Mouse (Mus musculus) heart, embryonic 13.5 days (tissue): ENCODE data around the gene Camkmt. TPM values are rescaled to one million over a fixed set of nuclear protein-coding genes. Genes with fewer than 3 reads are reported as not detected.

Experiments used
- ATAC-seq: fragments of 200-750 bp; cut with Nextera tagmentation; 2 replicates; pipeline ENCODE4 v1.8.0; 2017; ENCODE audit warnings: moderate TSS enrichment; ENCODE audit not compliant: insufficient number of reproducible peaks, low FRiP score, low TSS enrichment; ENCODE audit errors: extremely low read depth
- H3K27ac ChIP-seq: fragments of 300-500 bp; sonication (generic); replicated peaks from 2 replicates; pipeline ENCODE4 v1.5.1; 2015; ENCODE audit warnings: moderate library complexity, mild to moderate bottlenecking, inconsistent platforms
- H3K27me3 ChIP-seq: fragments of 300-500 bp; sonication (generic); replicated peaks from 2 replicates; pipeline ENCODE4 v1.6.1; 2015; ENCODE audit warnings: mild to moderate bottlenecking, inconsistent platforms
- H3K36me3 ChIP-seq: fragments of 300-500 bp; sonication (generic); 2 replicates; pipeline ENCODE4 v1.6.1; 2015; ENCODE audit warnings: mild to moderate bottlenecking, inconsistent platforms
- H3K4me1 ChIP-seq: fragments of 300-500 bp; sonication (generic); 2 replicates; pipeline ENCODE4 v1.6.1; 2015; ENCODE audit warnings: inconsistent platforms
- H3K4me2 ChIP-seq: fragments of 300-500 bp; sonication (generic); 2 replicates; pipeline ENCODE4 v1.6.1; 2015; ENCODE audit warnings: inconsistent platforms, mild to moderate bottlenecking, moderate library complexity
- H3K4me3 ChIP-seq: fragments of 300-500 bp; sonication (generic); 2 replicates; pipeline ENCODE4 v1.5.1; 2015; ENCODE audit warnings: moderate library complexity, mild to moderate bottlenecking, inconsistent platforms
- H3K9ac ChIP-seq: fragments of 300-500 bp; sonication (generic); 2 replicates; pipeline ENCODE4 v1.6.1; 2015; ENCODE audit warnings: inconsistent platforms, mild to moderate bottlenecking, moderate library complexity
- H3K9me3 ChIP-seq: fragments of 300-500 bp; sonication (generic); 2 replicates; pipeline ENCODE4 v1.6.1; 2016; ENCODE audit warnings: inconsistent platforms
- WGBS: fragments of 180-500 bp; shearing (Covaris S2); methylation state at CpG from one replicate; pipeline ENCODE4 v1.1.7; 2015; ENCODE audit warnings: mixed read lengths; 5-methylcytosine and 5-hydroxymethylcytosine counted together
- polyA plus RNA-seq: library from polyadenylated mRNA; unstranded; fragments of >200 nt; fragmentation: Nextera tagmentation; extraction: Ambion mirVana; gene quantifications from 2 replicates; pipeline ENCODE4 v1.2.1, GENCODE M21; 2015

The Camkmt gene
- polyA plus RNA-seq, 1 experiment from 2014 or later: 6.5 TPM

DNA sequence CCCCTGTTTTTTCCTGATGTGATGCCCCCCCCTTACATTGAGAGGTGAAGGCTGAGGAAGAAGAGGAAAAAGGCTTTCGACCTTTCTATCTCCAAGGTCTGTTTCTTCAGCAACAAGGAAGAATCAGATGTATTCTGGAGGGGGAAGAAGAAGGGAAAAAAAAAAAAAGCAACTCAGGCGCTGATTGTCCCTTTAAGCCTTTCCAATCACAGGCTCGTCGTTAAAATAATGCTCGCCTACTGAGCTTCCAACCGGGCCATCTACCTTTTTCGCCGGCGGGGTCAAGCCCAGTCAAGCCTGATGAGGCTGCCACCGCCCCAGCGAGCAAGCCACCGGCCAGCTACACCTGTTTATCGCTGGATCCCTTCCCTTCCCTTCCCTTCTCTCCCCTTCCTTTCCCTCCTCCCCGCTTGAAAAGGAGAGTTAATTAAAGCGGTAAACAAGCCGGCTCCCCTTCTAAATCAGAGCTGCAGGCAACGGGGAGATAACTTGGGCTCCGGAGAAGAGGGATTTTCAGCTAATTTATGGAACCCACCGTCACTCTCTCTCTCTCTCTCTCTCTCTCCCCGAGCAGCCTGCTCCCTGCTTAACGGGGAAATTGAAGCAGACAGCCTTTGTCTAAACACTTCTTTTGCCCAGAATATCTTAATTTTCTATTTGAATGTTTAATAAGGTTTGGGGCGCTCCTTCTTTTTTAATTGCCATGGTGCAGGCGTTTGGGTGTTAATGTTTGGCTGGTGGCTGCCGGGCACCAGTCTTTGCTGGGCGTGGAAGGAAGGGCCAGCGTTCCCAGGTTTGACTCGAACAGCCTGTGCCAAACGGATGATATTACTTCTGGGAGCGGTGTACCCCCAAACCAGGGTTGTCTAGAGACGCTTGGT, 395.0 kb downstream of the Camkmt start:
- no peak overlapping the region for H3K9ac ChIP-seq
- peaks cover 99% of the 10 kb centered on the region for H3K27me3 ChIP-seq
- H3K4me2 ChIP-seq: peak overlapping the region; percentile 61
- H3K4me3 ChIP-seq: peak overlapping the region; percentile 35; the same call in 1 of the 2 replicates
- WGBS: 2% methylated on average over 30 of the region's 30 CpGs
- peaks cover 21% of the 10 kb centered on the region for H3K4me1 ChIP-seq
- H3K36me3 ChIP-seq: no peaks in the 10 kb centered on the region
- no peak overlapping the region for H3K27ac ChIP-seq
- no peaks in the 10 kb centered on the region for H3K9me3 ChIP-seq
- ATAC-seq: no peak

DNA sequence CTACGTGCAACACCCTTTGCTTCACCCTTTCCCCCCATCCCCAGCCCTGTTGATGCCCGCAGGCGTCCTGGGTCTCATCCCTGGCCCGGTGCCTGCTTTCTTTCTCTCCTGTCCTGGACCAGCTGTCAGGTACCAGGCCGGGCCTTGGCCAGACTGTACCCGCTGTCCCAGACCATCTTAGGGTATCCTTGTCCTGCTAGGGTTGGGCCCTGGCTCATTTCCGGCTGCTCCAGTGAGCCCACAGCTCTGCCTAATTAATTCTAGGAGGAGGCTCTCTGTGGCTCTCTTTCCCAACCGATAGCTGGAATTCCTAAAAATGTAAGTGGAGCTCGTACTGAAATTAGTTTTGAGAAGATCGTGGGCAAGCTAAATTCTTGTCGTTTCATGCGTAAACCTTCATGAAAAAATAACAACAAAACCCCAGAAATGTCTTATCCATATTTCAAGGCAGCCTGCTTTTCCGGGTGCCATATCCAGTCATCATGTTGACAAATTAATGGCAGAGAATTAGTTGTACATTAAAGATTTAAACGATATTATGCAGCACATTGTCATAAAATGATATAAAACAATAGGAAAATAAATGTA, 395.7 kb downstream of the Camkmt start:
- Histone ChIP-seq H3K27ac (no peak overlapping the region), H3K9me3 (no peaks in the 10 kb centered on the region), H3K36me3 (no peaks in the 10 kb centered on the region), H3K27me3 (peaks cover 99% of the 10 kb centered on the region), H3K9ac (no peak overlapping the region), H3K4me2 (peak overlapping the region; percentile 61), H3K4me1 (peaks cover 21% of the 10 kb centered on the region), H3K4me3 (peak overlapping the region; percentile 35)
- 1% methylated on average over 14 of the region's 14 CpGs for WGBS
- ATAC-seq: no peak

DNA sequence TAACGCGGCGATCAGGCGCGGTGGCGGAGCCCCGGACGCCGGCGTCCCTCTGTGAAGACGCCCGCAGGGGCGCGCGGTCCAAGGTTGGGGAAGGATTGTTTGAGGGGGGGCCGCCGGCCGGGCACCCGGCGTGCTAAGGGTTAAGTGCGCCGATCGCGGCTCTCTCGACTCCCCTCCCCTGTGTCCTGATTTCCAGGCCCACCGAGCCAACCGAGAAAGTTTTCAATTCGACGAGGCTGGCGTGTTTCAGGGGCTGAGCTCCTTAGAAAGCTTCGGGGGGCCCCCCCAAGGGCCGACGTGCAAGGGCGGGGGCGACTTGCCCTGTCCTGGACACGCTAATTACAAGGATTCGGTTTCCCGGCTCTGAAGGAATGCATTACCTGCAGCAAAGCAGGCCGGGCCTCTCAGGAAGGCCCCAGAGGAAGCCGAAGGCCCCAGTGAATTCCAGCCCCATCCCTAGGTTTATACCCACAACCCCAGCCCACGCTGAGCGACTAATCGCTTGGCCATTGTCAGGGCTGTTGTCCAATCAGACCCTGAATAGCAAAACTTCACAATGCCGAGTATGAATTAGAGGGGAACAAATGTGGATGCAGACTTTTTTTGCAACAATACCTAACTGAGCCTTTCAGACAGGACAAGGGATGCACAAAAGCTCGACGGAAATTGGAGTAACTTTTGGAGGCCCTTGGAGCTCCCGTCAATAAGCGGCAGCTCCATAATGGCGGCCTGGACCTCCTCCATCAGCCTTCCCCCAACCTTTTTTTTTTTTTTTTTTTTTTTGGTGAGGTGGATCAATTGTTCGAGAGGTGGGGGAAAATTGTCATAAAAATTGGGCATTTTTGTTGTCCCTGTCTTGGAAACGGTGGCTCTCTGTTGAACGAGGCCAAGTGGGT, 396.5 kb downstream of the Camkmt start:
- no peaks in the 10 kb centered on the region for H3K36me3 ChIP-seq
- no peaks in the 10 kb centered on the region for H3K9me3 ChIP-seq
- 3% methylated on average over 52 of the region's 52 CpGs for WGBS
- no peak for ATAC-seq
- H3K27ac ChIP-seq: no peak overlapping the region
- peaks cover 21% of the 10 kb centered on the region for H3K4me1 ChIP-seq
- 0 out of 2 replicates have a peak overlapping the region, but pooled peaks have one; percentile 45 for H3K9ac ChIP-seq
- H3K4me2 ChIP-seq: peak overlapping the region; percentile 61
- H3K4me3 ChIP-seq: peak overlapping the region; percentile 35
- H3K27me3 ChIP-seq: peaks cover 99% of the 10 kb centered on the region

DNA sequence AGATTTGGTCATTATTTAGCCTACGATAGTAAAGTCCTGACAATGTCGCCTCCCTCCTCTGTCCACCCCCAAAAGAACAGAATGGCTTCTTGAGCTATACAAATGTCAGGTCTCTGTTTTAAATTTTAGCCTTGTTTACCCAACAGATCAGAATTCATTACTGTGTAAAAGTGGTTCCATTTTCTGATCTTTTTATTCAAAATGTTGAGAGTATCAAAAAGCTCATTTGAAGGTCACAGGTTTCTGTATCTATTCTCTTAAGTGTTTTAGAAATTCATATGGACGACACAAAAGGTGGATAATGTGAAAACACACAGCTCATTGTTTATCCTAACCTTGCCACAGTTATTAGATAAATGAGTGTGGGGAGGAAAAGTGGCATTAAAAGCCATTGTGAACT, 397.2 kb downstream of the Camkmt start:
- no peak for ATAC-seq
- 60% methylated on average over 3 of the region's 3 CpGs for WGBS
- H3K27me3 ChIP-seq: peaks cover 97% of the 10 kb centered on the region
- no peak overlapping the region for H3K27ac ChIP-seq
- peaks cover 21% of the 10 kb centered on the region for H3K4me1 ChIP-seq
- no peaks in the 10 kb centered on the region for H3K36me3 ChIP-seq
- H3K9me3 ChIP-seq: no peaks in the 10 kb centered on the region
- no peak overlapping the region for H3K4me3 ChIP-seq
- no peak overlapping the region for H3K4me2 ChIP-seq
- H3K9ac ChIP-seq: no peak overlapping the region

DNA sequence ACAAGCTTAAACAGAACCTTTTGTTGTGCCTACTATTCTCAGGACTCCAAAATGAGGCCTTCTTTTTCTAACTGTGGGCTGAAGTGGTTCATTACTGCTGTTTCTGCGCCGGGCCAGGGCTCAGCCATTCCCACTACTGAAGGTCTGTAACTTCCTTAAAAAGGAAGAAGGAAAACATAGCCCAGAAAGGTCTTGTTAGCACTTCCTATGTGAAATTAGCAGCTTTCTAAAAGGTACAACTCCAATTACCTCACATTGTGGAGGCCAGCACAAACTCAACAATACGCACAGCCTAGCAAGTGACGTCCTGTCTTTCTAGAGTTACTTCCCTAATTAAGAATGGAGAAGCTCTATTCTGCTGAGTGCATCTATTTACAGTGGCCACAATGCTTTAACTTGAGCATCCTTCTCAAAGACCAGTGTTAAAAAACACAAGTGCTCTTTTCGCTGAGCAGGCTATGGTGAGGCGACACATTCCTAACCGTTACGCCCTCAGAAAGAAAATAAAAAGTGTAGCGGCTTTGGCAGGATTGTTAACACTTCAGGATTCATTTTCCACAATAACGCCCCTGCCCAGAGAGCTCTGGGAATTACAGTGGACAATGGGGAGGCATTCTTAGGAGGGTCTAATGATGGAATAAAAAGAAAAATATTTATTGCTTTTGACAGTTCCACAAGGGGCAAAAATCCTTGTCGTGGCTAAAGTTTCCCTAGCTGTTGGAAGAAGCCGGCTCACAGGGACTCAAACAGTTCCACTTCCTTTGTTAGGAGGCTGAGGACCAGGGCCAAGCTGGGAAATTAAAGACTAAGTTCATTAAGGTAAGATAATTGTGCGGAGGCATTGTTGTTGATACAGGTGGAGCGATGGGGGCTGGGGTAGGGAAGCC, 398.5 kb downstream of the Camkmt start:
- peaks cover 97% of the 10 kb centered on the region for H3K27me3 ChIP-seq
- H3K4me3 ChIP-seq: no peak overlapping the region
- 8% methylated on average over 14 of the region's 14 CpGs for WGBS
- H3K36me3 ChIP-seq: no peaks in the 10 kb centered on the region
- no peak overlapping the region for H3K9ac ChIP-seq
- H3K4me1 ChIP-seq: peaks cover 21% of the 10 kb centered on the region
- no peaks in the 10 kb centered on the region for H3K9me3 ChIP-seq
- no peak overlapping the region for H3K27ac ChIP-seq
- no peak for ATAC-seq
- no peak overlapping the region for H3K4me2 ChIP-seq

DNA sequence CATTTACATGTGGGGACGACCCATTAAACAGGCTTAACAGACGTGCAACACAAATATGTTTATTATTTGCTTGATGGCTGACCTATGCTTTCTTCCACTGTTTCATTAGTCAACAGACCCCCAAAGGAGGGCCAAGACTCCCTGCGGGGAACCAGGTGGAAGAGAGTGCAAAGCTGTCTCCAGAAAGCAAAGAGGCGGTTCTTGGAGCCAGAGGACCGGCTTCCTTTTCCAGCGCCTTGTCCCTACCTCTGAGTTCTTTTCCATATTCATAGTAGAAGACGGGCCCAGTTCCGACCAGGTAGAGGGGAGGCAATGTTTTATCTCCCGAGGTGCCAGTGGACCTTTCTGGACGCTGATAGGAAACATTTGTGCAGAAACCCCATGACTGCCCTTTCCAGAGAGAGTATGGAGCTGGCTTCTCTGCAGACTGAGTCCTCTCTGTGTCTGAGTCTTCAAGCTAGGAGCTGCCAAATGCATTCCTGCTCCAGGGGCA, 399.2 kb downstream of the Camkmt start:
- WGBS: 4% methylated on average over 10 of the region's 10 CpGs
- Histone ChIP-seq H3K9me3 (no peaks in the 10 kb centered on the region), H3K27me3 (peaks cover 96% of the 10 kb centered on the region), H3K36me3 (no peaks in the 10 kb centered on the region), H3K9ac (no peak overlapping the region), H3K4me2 (no peak overlapping the region), H3K4me3 (no peak overlapping the region), H3K4me1 (peaks cover 21% of the 10 kb centered on the region), H3K27ac (no peak overlapping the region)
- no peak for ATAC-seq

DNA sequence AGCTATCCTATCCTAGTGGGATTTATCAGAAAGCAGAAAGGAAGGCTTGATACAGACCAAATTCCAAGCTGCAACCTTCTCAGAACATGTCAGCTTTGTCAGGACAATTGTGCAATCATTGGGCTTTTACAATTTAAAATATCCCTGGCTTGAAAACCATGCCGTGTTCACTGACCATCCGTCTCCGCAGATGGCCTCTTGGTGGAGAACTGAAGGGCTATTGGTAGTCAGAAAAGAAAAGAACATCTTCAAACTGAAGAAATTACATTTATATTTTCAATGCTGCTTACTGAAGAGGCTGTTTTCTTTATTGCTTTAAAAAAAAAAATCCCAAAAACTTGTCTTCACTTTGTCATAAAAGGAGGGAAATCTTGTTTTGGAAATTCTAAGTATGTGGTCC, 401.1 kb downstream of the Camkmt start:
- no peak overlapping the region for H3K4me2 ChIP-seq
- H3K36me3 ChIP-seq: no peaks in the 10 kb centered on the region
- peaks cover 82% of the 10 kb centered on the region for H3K27me3 ChIP-seq
- 68% methylated on average over 3 of the region's 3 CpGs for WGBS
- ATAC-seq: no peak
- H3K9ac ChIP-seq: no peak overlapping the region
- H3K9me3 ChIP-seq: peaks cover 10% of the 10 kb centered on the region
- H3K4me3 ChIP-seq: no peak overlapping the region
- H3K27ac ChIP-seq: no peak overlapping the region
- H3K4me1 ChIP-seq: peaks cover 5% of the 10 kb centered on the region; the same call in 1 of the 2 replicates

DNA sequence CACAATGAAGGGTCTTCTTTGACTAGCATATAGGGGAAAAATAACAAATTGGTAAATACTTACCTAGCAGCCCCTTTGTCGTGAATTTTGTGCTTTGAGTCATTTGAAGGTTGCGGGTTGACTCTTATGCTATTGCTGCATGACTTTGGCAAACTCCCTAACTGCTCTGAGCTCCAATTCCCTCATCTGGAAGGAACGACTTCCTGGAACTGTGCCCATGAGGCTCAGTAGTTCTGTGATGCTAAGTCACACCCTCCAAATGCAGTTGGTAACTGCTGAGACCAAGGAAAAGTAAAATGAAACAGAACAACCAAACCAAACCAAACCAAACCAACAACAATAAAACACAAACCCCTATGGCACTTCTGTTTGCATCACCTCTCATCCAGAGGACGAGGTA, 403.2 kb downstream of the Camkmt start:
- Histone ChIP-seq H3K27me3 (peaks cover 62% of the 10 kb centered on the region), H3K4me2 (no peak overlapping the region), H3K9ac (no peak overlapping the region), H3K9me3 (peaks cover 13% of the 10 kb centered on the region), H3K4me3 (no peak overlapping the region), H3K4me1 (no peaks in the 10 kb centered on the region), H3K27ac (no peak overlapping the region), H3K36me3 (no peaks in the 10 kb centered on the region)
- WGBS: 64% methylated on average over 4 of the region's 4 CpGs
- no peak for ATAC-seq

DNA sequence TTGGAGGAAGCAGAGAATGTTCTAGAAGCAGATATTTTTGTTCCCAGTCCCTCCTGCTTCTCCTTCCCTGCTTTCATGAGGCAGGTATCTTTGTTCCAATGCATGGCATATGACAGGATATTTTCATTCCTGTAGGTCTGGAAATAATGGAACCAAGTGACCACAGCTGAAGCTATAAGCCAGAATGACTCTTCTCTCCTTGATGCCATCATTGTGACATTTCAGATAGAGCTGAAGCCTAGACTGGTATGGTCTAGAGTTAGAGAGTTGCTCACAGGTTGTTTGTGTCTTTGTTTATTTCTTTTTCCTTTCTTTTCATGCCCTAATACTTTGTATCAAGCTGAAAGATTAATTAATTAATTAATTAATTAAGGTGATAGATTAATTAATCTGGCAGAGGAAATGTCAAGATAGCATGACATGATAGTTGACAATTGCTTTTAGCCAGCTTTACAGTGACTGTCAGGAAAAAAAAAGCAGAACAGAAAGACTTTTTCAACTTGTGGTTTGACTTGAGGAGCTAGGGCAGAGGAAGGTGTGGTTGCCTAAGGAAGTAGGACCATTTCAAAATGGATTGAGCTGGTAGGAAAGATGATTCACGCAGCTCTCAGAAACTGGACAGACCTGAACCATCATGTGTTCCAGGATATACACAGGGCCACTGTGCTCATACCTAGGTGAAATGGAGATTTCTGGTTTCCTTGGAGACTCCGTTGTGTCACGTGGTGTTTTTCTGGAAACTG, 404.8 kb downstream of the Camkmt start:
- H3K27me3 ChIP-seq: peaks cover 45% of the 10 kb centered on the region
- H3K9me3 ChIP-seq: peaks cover 13% of the 10 kb centered on the region
- H3K36me3 ChIP-seq: no peaks in the 10 kb centered on the region
- no peak overlapping the region for H3K4me3 ChIP-seq
- 84% methylated on average over 3 of the region's 3 CpGs for WGBS
- H3K9ac ChIP-seq: no peak overlapping the region
- no peaks in the 10 kb centered on the region for H3K4me1 ChIP-seq
- ATAC-seq: no peak
- no peak overlapping the region for H3K27ac ChIP-seq
- no peak overlapping the region for H3K4me2 ChIP-seq

DNA sequence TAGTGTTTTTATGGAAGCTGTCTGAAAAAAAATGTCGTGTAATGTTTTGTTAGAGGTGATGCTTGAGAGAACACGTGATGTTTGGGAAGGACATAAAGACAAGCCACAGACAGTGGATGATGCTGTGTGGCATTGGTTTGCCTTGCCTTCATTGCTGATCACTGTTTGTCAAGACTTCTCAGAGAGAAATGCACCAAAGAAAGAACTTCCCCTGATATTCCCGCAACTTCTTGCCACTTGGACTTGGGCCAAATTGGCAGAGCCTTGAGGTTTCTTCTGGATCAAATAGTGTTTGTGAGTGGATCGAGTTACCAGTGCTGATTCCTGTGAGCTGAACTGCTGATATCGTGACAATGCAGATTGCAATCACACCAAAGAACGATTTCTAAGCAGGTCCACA, 405.5 kb downstream of the Camkmt start:
- Histone ChIP-seq H3K4me2 (no peak overlapping the region), H3K9me3 (peaks cover 13% of the 10 kb centered on the region), H3K9ac (no peak overlapping the region), H3K4me1 (no peaks in the 10 kb centered on the region), H3K27me3 (peaks cover 38% of the 10 kb centered on the region), H3K4me3 (no peak overlapping the region), H3K36me3 (no peaks in the 10 kb centered on the region), H3K27ac (no peak overlapping the region)
- 78% methylated on average over 6 of the region's 6 CpGs for WGBS
- ATAC-seq: no peak
